11 mouse cellular contexts compared by ENCODE assay signal in genomic region chr8:106431088-106431487, GRCm38 (mm10).
"Had no signal": no experiment of that assay in that cellular context is flagged by ENCODE, and none has a peak within 500 bp of the region (broad histone marks: within the 10 kb centered on the region; RNA-seq: fewer than 3 reads in every experiment).

No protein-coding gene starts in this region.

- DNase-seq: kidney, adult 2 months; kidney, postnatal 36 days; layer of hippocampus, adult 9-11 months; layer of hippocampus, postnatal 36 days; right cerebral cortex, postnatal 14 days; thymus, postnatal 25 days had no signal

- H3K27ac ChIP-seq: kidney, embryonic 15.5 days; limb, embryonic 15.5 days; liver, embryonic 12.5 days; lung, embryonic 15.5 days; midbrain, embryonic 12.5 days had no signal

- H3K4me2 ChIP-seq: kidney, embryonic 15.5 days; limb, embryonic 15.5 days; liver, embryonic 12.5 days; lung, embryonic 15.5 days; midbrain, embryonic 12.5 days had no signal

- H3K4me1 ChIP-seq: liver, embryonic 12.5 days; midbrain, embryonic 12.5 days had no signal

- H3K4me3 ChIP-seq: kidney, embryonic 15.5 days; limb, embryonic 15.5 days; liver, embryonic 12.5 days; lung, embryonic 15.5 days; midbrain, embryonic 12.5 days had no signal

- ATAC-seq: liver, embryonic 12.5 days had no signal

- H3K9ac ChIP-seq: kidney, embryonic 15.5 days; limb, embryonic 15.5 days; liver, embryonic 12.5 days; lung, embryonic 15.5 days; midbrain, embryonic 12.5 days had no signal
